Mouse (Mus musculus) neural tube, embryonic 11.5 days (tissue): ENCODE results near the gene Zfand3. TPM values are rescaled to one million over a fixed set of nuclear protein-coding genes. Genes with fewer than 3 reads are reported as not detected.

Source experiments
- ATAC-seq: fragments of 200-750 bp; cut with Nextera tagmentation; 2 replicates; pipeline ENCODE4 v1.8.0; 2017; ENCODE audit warnings: moderate number of reproducible peaks, mild to moderate bottlenecking, moderate TSS enrichment, moderate library complexity; ENCODE audit not compliant: insufficient read depth, low FRiP score, low TSS enrichment
- DNase-seq: peaks from one replicate; pipeline ENCODE4 v3.0.0-alpha.2; 2015; ENCODE audit warnings: low spot score
- H3K27ac ChIP-seq: fragments of 300-500 bp; sonication (generic); 2 replicates; pipeline ENCODE4 v1.5.1; 2014; ENCODE audit warnings: low read depth, mild to moderate bottlenecking, low read length
- H3K27me3 ChIP-seq: fragments of 300-500 bp; sonication (generic); 2 replicates; pipeline ENCODE4 v1.6.1; 2014; ENCODE audit warnings: mild to moderate bottlenecking, low read length, mixed read lengths; ENCODE audit not compliant: control insufficient read depth, insufficient read depth
- H3K36me3 ChIP-seq: fragments of 300-500 bp; sonication (generic); 2 replicates; pipeline ENCODE4 v1.6.1; 2014; ENCODE audit warnings: mild to moderate bottlenecking, low read length, moderate library complexity, mixed read lengths; ENCODE audit not compliant: control insufficient read depth, insufficient read depth
- H3K4me1 ChIP-seq: fragments of 300-500 bp; sonication (generic); 2 replicates; pipeline ENCODE4 v1.6.1; 2014; ENCODE audit warnings: low read length, mixed read lengths; ENCODE audit not compliant: control insufficient read depth, insufficient read depth
- H3K4me2 ChIP-seq: fragments of 300-500 bp; sonication (generic); 2 replicates; pipeline ENCODE4 v1.6.1; 2014; ENCODE audit warnings: low read depth, mild to moderate bottlenecking, moderate library complexity
- H3K4me3 ChIP-seq: fragments of 300-500 bp; sonication (generic); 2 replicates; pipeline ENCODE4 v1.5.1; 2014; ENCODE audit warnings: low read depth, low read length
- H3K9ac ChIP-seq: fragments of 300-500 bp; sonication (generic); 2 replicates; pipeline ENCODE4 v1.6.1; 2014; ENCODE audit warnings: mild to moderate bottlenecking, low read length
- H3K9me3 ChIP-seq: fragments of 300-500 bp; sonication (generic); 2 replicates; pipeline ENCODE4 v1.6.1; 2016; ENCODE audit warnings: low read length; ENCODE audit not compliant: control insufficient read depth
- WGBS: fragments of 180-500 bp; shearing (Covaris S2); extraction: QIAGEN DNeasy Blood & Tissue Kit; methylation state at CpG from one replicate; pipeline ENCODE4 v1.1.7; 2014; 5-methylcytosine and 5-hydroxymethylcytosine counted together
- polyA plus RNA-seq: library from polyadenylated mRNA; unstranded; fragments of >200 nt; fragmentation: Nextera tagmentation; extraction: Ambion mirVana; gene quantifications from 2 replicates; pipeline ENCODE4 v1.2.1, GENCODE M21; 2014

Gene Zfand3
- polyA plus RNA-seq, 1 experiment from 2014 or later, result 67.0 TPM

DNA sequence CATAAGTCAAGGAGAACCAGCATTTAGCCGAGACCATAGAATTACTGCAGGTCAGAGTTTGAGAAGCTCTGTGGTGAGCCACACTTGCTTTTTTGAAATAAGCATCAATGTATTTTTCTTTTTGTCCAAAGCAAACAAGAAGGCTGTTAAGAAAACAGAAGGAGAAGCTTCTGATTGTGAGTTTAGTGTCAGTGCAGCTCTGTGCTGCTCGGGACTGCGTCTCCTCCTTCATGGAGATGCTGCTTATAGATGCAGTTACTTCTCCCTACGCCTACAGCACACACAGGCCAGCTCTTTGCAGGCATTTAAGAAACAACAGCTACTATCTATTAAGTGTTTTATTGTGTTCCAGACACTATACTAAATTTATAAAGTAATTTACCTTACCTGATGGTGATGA, 107.5 kb downstream of the Zfand3 start:
- Histone ChIP-seq H3K4me3 (no peak overlapping the region), H3K4me1 (peaks cover 7% of the 10 kb centered on the region; the same call in 1 of the 2 replicates), H3K27ac (no peak overlapping the region), H3K27me3 (no peaks in the 10 kb centered on the region), H3K4me2 (no peak overlapping the region), H3K9me3 (no peaks in the 10 kb centered on the region), H3K9ac (no peak overlapping the region), H3K36me3 (no peaks in the 10 kb centered on the region)
- WGBS, result 69% methylated on average over 4 of the region's 4 CpGs
- DNase-seq, result no peak
- no peak for ATAC-seq

- Histone ChIP-seq H3K9ac (no peak overlapping the region), H3K27ac (no peak overlapping the region), H3K9me3 (no peaks in the 10 kb centered on the region), H3K27me3 (no peaks in the 10 kb centered on the region), H3K4me2 (no peak overlapping the region), H3K4me3 (no peak overlapping the region), H3K4me1 (peaks cover 9% of the 10 kb centered on the region; the same call in 1 of the 2 replicates), H3K36me3 (no peaks in the 10 kb centered on the region)
- no peak for DNase-seq
- no peak for ATAC-seq
- WGBS, result 87% methylated on average over 7 of the region's 7 CpGs
Measured at GRCm38 (mm10) chr17:30112555-30113305, 108.2 kb downstream of the Zfand3 start.

DNA sequence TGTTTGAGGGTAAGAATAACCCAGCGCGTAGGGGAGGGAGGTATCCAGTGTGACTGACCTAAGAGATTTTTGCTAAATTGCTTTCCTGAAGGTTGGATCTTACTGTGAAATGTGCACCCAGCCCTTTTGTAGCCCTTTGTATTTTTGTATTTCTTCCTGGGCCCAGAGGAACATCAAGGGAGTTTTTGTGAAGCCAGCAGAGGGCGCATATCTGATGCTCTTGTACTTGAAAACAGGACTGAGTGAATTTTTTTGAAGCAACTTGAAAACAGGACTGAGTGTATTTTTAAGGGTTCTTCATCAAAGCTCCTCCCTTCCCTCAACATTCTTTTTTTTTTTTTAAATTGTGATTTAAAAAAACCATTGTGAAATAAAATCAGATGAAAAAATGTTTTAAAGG, 110.2 kb downstream of the Zfand3 start:
- Histone ChIP-seq H3K4me1 (peaks cover 11% of the 10 kb centered on the region; the same call in 1 of the 2 replicates), H3K36me3 (no peaks in the 10 kb centered on the region), H3K9me3 (no peaks in the 10 kb centered on the region), H3K4me3 (no peak overlapping the region), H3K4me2 (no peak overlapping the region), H3K27ac (no peak overlapping the region), H3K27me3 (no peaks in the 10 kb centered on the region), H3K9ac (no peak overlapping the region)
- no peak for ATAC-seq
- no peak for DNase-seq
- WGBS, result 87% methylated on average over 3 of the region's 3 CpGs

GRCm38 (mm10) chr17:30116226-30116625, 111.7 kb downstream of the Zfand3 start:
- Histone ChIP-seq H3K9me3 (no peaks in the 10 kb centered on the region), H3K9ac (no peak overlapping the region), H3K27me3 (no peaks in the 10 kb centered on the region), H3K4me3 (no peak overlapping the region), H3K36me3 (no peaks in the 10 kb centered on the region), H3K4me2 (no peak overlapping the region), H3K27ac (no peak overlapping the region), H3K4me1 (peaks cover 6% of the 10 kb centered on the region; the same call in 1 of the 2 replicates)
- ATAC-seq, result no peak
- DNase-seq, result no peak
- WGBS, result 72% methylated on average over 5 of the region's 5 CpGs

DNA sequence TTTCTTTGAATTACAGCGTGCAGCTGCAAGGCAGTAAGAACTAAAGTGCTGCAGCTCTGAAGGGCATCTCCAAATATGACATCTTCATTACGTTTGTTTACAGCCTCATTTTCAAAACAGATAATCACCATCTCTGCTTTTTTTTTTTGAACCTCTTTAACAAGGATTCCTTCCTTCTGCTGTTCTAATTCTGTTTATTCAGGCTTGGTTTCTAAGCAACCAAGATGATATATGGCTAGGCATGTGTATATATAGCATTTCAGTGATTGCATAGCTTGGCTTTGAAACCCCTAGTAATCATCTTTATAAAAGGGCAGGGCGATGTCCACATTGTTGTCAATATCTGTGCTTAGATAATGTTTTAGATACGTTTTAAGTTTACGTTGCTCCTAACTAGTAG, 113.5 kb downstream of the Zfand3 start:
- Histone ChIP-seq H3K4me2 (no peak overlapping the region), H3K4me1 (peaks cover 4% of the 10 kb centered on the region; the same call in 1 of the 2 replicates), H3K36me3 (no peaks in the 10 kb centered on the region), H3K4me3 (no peak overlapping the region), H3K9me3 (no peaks in the 10 kb centered on the region), H3K27me3 (no peaks in the 10 kb centered on the region), H3K9ac (no peak overlapping the region), H3K27ac (no peak overlapping the region)
- WGBS, result 89% methylated on average over 5 of the region's 5 CpGs
- DNase-seq (no peak), ATAC-seq (no peak)

DNA sequence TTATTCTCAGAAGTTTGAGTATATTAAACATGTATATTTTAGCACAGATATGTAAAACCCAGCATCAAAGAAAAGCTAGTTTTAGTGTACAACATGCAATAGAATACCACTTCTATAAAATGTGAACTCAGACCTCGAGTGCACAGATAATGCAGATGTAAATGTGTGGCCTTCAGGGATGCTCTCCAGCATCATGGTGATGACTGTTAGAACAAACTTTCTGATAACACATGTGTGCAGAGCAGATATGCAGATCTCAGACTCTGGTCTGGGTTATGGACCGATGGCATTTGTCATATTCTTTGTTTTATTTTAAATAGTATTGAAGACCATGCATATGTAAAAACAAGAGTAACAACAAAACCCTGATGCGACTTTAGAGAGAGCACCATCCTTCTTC, 117.7 kb downstream of the Zfand3 start:
- H3K27ac ChIP-seq, result no peak overlapping the region
- no peak for ATAC-seq

GRCm38 (mm10) chr17:30128456-30128855, 123.9 kb downstream of the Zfand3 start:
- Histone ChIP-seq H3K27me3 (no peaks in the 10 kb centered on the region), H3K36me3 (no peaks in the 10 kb centered on the region), H3K9me3 (no peaks in the 10 kb centered on the region), H3K4me1 (peaks cover 5% of the 10 kb centered on the region; the same call in 1 of the 2 replicates), H3K9ac (no peak overlapping the region), H3K4me3 (no peak overlapping the region), H3K27ac (no peak overlapping the region), H3K4me2 (no peak overlapping the region)
- DNase-seq (no peak), ATAC-seq (no peak)
- WGBS, result 78% methylated on average over 6 of the region's 6 CpGs

More for the DNA sequence above, 117.7 kb downstream of the Zfand3 start:
- peaks cover 4% of the 10 kb centered on the region; the same call in 1 of the 2 replicates for H3K4me1 ChIP-seq
- H3K9me3 ChIP-seq, result no peaks in the 10 kb centered on the region
- no peaks in the 10 kb centered on the region for H3K27me3 ChIP-seq
- no peak overlapping the region for H3K4me2 ChIP-seq
- H3K9ac ChIP-seq, result no peak overlapping the region
- 91% methylated on average over 3 of the region's 3 CpGs for WGBS
- H3K4me3 ChIP-seq, result no peak overlapping the region
- no peaks in the 10 kb centered on the region for H3K36me3 ChIP-seq
- DNase-seq, result no peak

DNA sequence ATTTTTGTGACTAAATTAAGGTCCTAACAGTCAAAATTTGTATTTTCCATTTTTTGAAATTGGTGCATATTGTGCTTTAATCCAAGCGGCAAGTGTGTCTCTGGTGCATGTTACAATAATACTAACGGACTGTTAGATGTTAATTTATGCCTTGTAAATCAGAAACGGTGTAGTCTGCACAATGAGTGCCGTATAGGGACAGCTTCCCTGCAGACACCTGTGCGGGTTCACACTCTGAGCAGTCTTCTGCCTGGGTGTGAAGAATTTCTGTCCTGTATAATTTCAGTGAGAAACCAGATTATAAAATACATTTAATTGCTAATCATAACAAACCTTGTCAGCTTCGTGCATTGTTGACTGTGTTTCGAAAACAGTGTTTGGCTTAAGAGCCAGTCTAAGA, 124.7 kb downstream of the Zfand3 start:
- no peak overlapping the region for H3K4me2 ChIP-seq
- H3K9ac ChIP-seq, result no peak overlapping the region
- H3K27me3 ChIP-seq, result no peaks in the 10 kb centered on the region
- DNase-seq (no peak), ATAC-seq (no peak)
- no peaks in the 10 kb centered on the region for H3K36me3 ChIP-seq
- peaks cover 5% of the 10 kb centered on the region; the same call in 1 of the 2 replicates for H3K4me1 ChIP-seq
- H3K9me3 ChIP-seq, result no peaks in the 10 kb centered on the region
- whole genome bisulfite sequencing, result 87% methylated on average over 7 of the region's 7 CpGs
- H3K27ac ChIP-seq, result no peak overlapping the region
- H3K4me3 ChIP-seq, result no peak overlapping the region

- Histone ChIP-seq H3K36me3 (no peaks in the 10 kb centered on the region), H3K4me1 (peaks cover 5% of the 10 kb centered on the region; the same call in 1 of the 2 replicates), H3K4me2 (no peak overlapping the region), H3K9me3 (no peaks in the 10 kb centered on the region), H3K9ac (no peak overlapping the region), H3K27me3 (no peaks in the 10 kb centered on the region), H3K27ac (no peak overlapping the region), H3K4me3 (no peak overlapping the region)
- ATAC-seq (no peak), DNase-seq (no peak)
- WGBS, result 87% methylated on average over 4 of the region's 4 CpGs
Measured at GRCm38 (mm10) chr17:30130326-30130725, 125.8 kb downstream of the Zfand3 start.
